Mouse (Mus musculus): ENCODE data around the gene Fam78b. TPM values are rescaled to one million over a fixed set of nuclear protein-coding genes. Genes with fewer than 3 reads are reported as not detected.

Fam78b gene
- polyA plus RNA-seq, 1 experiment: 0.84 TPM

DNA sequence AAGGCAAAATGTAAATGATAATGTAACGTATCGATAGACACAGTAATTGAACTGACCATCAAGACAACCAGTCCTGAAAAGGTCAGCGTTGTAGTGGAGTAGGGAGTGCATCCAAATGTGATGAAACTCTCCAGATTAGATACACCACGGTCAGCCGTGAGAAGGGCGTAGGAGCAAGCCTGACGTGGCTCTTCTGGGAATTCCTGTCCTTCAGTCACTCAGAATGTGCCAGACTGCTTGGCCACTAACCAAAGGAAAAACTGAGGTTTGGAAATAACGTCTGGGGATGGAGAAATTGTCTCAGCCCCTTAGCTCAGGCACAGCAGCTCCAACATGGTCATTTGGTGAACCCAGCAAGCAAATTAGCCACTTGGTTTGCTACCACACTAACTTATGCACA, 74.5 kb downstream of the Fam78b start:
- H3K9me3 ChIP-seq (replicated peaks; ENCODE audit: control insufficient read depth, insufficient read depth, low read length, poor library complexity, severe bottlenecking): no peaks in the 10 kb centered on the region
- H3K27ac ChIP-seq (ENCODE audit: insufficient read depth, low read length): no peak overlapping the region
- H3K36me3 ChIP-seq (ENCODE audit: control insufficient read depth, insufficient read depth, low read length, poor library complexity, severe bottlenecking): no peaks in the 10 kb centered on the region
- H3K4me1 ChIP-seq (ENCODE audit: control insufficient read depth, insufficient read depth, low read length): no peaks in the 10 kb centered on the region
- H3K4me3 ChIP-seq (ENCODE audit: low read depth, low read length): no peak overlapping the region
- TF ChIP-seq CTCF (IDR thresholded peaks at IDR 0.05; ENCODE audit: low read depth, low read length) (no peak), POLR2A (IDR thresholded peaks at IDR 0.05; ENCODE audit: insufficient read depth, low read length) (no peak), EP300 (IDR thresholded peaks at IDR 0.05; ENCODE audit: insufficient read depth, low read depth, low read length) (no peak)
- H3K27me3 ChIP-seq (ENCODE audit: control insufficient read depth, insufficient read depth, low read length, poor library complexity, severe bottlenecking): no peaks in the 10 kb centered on the region
- no peak overlapping the region for H3K9ac ChIP-seq (ENCODE audit: low read depth, poor library complexity, severe bottlenecking)

DNA sequence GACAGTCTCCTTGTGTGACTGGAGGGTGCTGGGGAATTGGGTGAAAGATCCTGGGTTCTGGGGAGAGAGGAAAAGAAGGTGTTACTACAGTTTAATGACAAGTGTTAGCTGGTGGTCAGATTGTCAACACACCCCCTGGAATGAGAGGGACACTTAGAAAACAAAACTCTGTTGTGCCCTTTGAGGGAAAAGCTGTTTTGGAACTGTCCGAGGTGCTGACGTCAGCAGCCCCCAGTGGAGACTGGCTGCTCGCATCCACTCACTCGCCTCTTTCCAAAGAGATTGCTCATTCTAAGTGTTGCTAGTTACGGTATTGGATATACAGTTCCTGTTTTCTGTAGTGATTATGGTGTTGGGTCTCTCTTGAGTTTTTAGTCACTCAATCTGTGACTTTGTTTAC, 78.3 kb downstream of the Fam78b start:
- H3K36me3 ChIP-seq (ENCODE audit: control insufficient read depth, insufficient read depth, low read length, poor library complexity, severe bottlenecking): no peaks in the 10 kb centered on the region
- H3K9me3 ChIP-seq (replicated peaks; ENCODE audit: control insufficient read depth, insufficient read depth, low read length, poor library complexity, severe bottlenecking): no peaks in the 10 kb centered on the region
- no peaks in the 10 kb centered on the region for H3K4me1 ChIP-seq (ENCODE audit: control insufficient read depth, insufficient read depth, low read length)
- no peak overlapping the region for H3K27ac ChIP-seq (ENCODE audit: insufficient read depth, low read length)
- no peak overlapping the region for H3K9ac ChIP-seq (ENCODE audit: low read depth, poor library complexity, severe bottlenecking)
- no peaks in the 10 kb centered on the region for H3K27me3 ChIP-seq (ENCODE audit: control insufficient read depth, insufficient read depth, low read length, poor library complexity, severe bottlenecking)
- H3K4me3 ChIP-seq (ENCODE audit: low read depth, low read length): no peak overlapping the region
- no peak for TF ChIP-seq EP300 (IDR thresholded peaks at IDR 0.05; ENCODE audit: insufficient read depth, low read depth, low read length)
- TF ChIP-seq CTCF (IDR thresholded peaks at IDR 0.05; ENCODE audit: low read depth, low read length): no peak
- no peak for TF ChIP-seq POLR2A (IDR thresholded peaks at IDR 0.05; ENCODE audit: insufficient read depth, low read length)

DNA sequence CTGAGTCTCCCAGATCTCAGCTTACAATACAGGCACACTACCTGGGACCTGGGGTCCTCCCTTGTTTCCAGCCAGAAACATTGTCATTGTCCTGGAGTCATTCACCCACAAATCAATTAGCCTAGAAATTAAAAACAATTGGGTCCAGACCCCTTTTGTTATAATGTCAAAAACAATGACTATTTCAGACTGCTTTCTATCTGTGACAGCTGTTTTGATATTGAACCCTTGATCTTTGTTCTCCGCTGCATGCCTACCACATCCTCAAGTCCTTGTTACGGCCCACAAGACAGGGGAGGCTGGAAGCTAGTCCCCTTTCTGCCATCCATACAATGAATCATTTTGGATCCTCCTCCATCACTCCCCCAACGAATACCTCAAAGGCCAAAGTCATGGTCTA, 80.7 kb downstream of the Fam78b start:
- H3K9me3 ChIP-seq (replicated peaks; ENCODE audit: control insufficient read depth, insufficient read depth, low read length, poor library complexity, severe bottlenecking): no peaks in the 10 kb centered on the region
- no peaks in the 10 kb centered on the region for H3K36me3 ChIP-seq (ENCODE audit: control insufficient read depth, insufficient read depth, low read length, poor library complexity, severe bottlenecking)
- no peak overlapping the region for H3K4me3 ChIP-seq (ENCODE audit: low read depth, low read length)
- H3K4me1 ChIP-seq (ENCODE audit: control insufficient read depth, insufficient read depth, low read length): no peaks in the 10 kb centered on the region
- H3K27ac ChIP-seq (ENCODE audit: insufficient read depth, low read length): no peak overlapping the region
- no peak overlapping the region for H3K9ac ChIP-seq (ENCODE audit: low read depth, poor library complexity, severe bottlenecking)
- TF ChIP-seq CTCF (IDR thresholded peaks at IDR 0.05; ENCODE audit: low read depth, low read length): no peak
- no peak for TF ChIP-seq POLR2A (IDR thresholded peaks at IDR 0.05; ENCODE audit: insufficient read depth, low read length)
- no peak for TF ChIP-seq EP300 (IDR thresholded peaks at IDR 0.05; ENCODE audit: insufficient read depth, low read depth, low read length)
- H3K27me3 ChIP-seq (ENCODE audit: control insufficient read depth, insufficient read depth, low read length, poor library complexity, severe bottlenecking): no peaks in the 10 kb centered on the region

DNA sequence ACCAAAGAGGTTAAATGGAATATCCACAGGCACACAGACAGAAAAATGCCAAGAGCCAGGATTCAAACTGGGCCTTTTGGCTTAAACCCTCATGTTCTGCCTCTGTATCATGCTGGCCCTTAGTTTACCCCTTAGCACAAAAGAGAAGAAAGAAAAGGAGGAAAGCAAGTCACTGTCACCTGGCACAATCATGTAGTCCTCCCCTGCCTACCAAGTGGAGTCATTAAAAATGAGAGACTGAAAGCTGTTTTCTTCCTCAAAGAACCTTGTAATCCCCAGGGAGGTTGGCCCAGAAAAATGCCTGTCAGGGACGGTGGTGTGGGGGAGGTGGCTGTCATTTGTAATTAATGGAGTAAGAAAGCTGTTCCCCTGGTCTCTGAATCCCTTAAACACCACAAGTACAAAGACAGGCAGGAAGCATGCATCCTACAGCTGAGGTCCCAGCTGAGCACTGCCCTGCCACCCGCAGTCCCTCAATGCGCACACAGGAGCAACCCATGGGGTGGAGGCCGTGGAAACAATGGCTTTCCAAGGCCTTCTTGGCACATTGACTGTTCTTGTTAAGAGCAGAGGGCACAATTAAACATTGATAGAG, 81.4 kb downstream of the Fam78b start:
- H3K27me3 ChIP-seq (ENCODE audit: control insufficient read depth, insufficient read depth, low read length, poor library complexity, severe bottlenecking): no peaks in the 10 kb centered on the region
- no peak overlapping the region for H3K4me3 ChIP-seq (ENCODE audit: low read depth, low read length)
- no peaks in the 10 kb centered on the region for H3K36me3 ChIP-seq (ENCODE audit: control insufficient read depth, insufficient read depth, low read length, poor library complexity, severe bottlenecking)
- no peak for TF ChIP-seq EP300 (IDR thresholded peaks at IDR 0.05; ENCODE audit: insufficient read depth, low read depth, low read length)
- no peaks in the 10 kb centered on the region for H3K9me3 ChIP-seq (replicated peaks; ENCODE audit: control insufficient read depth, insufficient read depth, low read length, poor library complexity, severe bottlenecking)
- H3K27ac ChIP-seq (ENCODE audit: insufficient read depth, low read length): no peak overlapping the region
- no peaks in the 10 kb centered on the region for H3K4me1 ChIP-seq (ENCODE audit: control insufficient read depth, insufficient read depth, low read length)
- H3K9ac ChIP-seq (ENCODE audit: low read depth, poor library complexity, severe bottlenecking): no peak overlapping the region

DNA sequence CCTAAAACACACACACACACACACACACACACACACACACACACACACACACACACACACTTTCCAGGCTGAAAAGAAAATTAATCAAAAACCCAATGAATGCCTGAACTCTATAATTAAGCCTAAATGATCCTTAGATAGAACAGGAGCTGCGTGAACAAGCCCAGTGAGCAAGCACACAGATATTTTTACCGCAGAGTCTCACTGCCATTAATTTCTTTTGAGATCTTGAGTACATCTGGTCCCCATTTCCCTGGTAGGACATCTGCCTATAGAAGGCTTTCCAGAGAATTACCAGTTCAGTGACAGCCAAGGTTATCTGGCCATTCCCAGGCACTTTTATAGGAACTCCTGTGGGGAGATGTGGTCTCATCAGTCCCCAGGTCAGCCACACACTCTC, 82.0 kb downstream of the Fam78b start:
- no peak overlapping the region for H3K4me3 ChIP-seq (ENCODE audit: low read depth, low read length)
- TF ChIP-seq CTCF (IDR thresholded peaks at IDR 0.05; ENCODE audit: low read depth, low read length) (no peak), POLR2A (IDR thresholded peaks at IDR 0.05; ENCODE audit: insufficient read depth, low read length) (no peak), EP300 (IDR thresholded peaks at IDR 0.05; ENCODE audit: insufficient read depth, low read depth, low read length) (no peak)
- no peaks in the 10 kb centered on the region for H3K27me3 ChIP-seq (ENCODE audit: control insufficient read depth, insufficient read depth, low read length, poor library complexity, severe bottlenecking)
- H3K27ac ChIP-seq (ENCODE audit: insufficient read depth, low read length): no peak overlapping the region
- H3K4me1 ChIP-seq (ENCODE audit: control insufficient read depth, insufficient read depth, low read length): no peaks in the 10 kb centered on the region
- H3K9me3 ChIP-seq (replicated peaks; ENCODE audit: control insufficient read depth, insufficient read depth, low read length, poor library complexity, severe bottlenecking): no peaks in the 10 kb centered on the region
- no peak overlapping the region for H3K9ac ChIP-seq (ENCODE audit: low read depth, poor library complexity, severe bottlenecking)
- no peaks in the 10 kb centered on the region for H3K36me3 ChIP-seq (ENCODE audit: control insufficient read depth, insufficient read depth, low read length, poor library complexity, severe bottlenecking)

DNA sequence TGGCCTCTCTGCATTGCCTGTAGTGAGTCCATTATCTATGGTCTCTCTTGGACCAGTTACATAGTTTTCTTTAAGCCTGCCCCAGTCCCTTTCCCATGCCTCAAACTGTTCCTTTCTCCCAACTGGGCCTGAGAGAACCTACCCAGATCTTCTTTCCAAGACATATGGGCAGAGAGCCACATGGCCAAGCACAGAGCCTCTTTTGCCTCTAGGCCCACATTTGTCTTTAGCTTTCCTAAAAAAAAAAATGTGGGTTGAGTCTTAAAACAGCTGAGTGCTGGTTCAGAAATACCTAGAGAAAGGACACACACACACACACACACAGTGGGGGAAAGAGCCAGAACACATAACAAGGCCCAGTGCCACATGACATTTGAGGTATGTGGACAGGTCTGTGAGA, 83.1 kb downstream of the Fam78b start:
- Histone ChIP-seq H3K27ac (ENCODE audit: insufficient read depth, low read length) (no peak overlapping the region), H3K9me3 (replicated peaks; ENCODE audit: control insufficient read depth, insufficient read depth, low read length, poor library complexity, severe bottlenecking) (no peaks in the 10 kb centered on the region), H3K9ac (ENCODE audit: low read depth, poor library complexity, severe bottlenecking) (no peak overlapping the region), H3K4me1 (ENCODE audit: control insufficient read depth, insufficient read depth, low read length) (no peaks in the 10 kb centered on the region), H3K27me3 (ENCODE audit: control insufficient read depth, insufficient read depth, low read length, poor library complexity, severe bottlenecking) (no peaks in the 10 kb centered on the region), H3K36me3 (ENCODE audit: control insufficient read depth, insufficient read depth, low read length, poor library complexity, severe bottlenecking) (no peaks in the 10 kb centered on the region), H3K4me3 (ENCODE audit: low read depth, low read length) (no peak overlapping the region)
- TF ChIP-seq CTCF (IDR thresholded peaks at IDR 0.05; ENCODE audit: low read depth, low read length) (no peak), POLR2A (IDR thresholded peaks at IDR 0.05; ENCODE audit: insufficient read depth, low read length) (no peak), EP300 (IDR thresholded peaks at IDR 0.05; ENCODE audit: insufficient read depth, low read depth, low read length) (no peak)

All from ES-Bruce4 (cell line).